In genomic region chr15:9577303-9577702, GRCm38 (mm10) we compare ENCODE assay signal across 18 mouse cellular contexts. TPM values are rescaled to one million over a fixed set of nuclear protein-coding genes. Genes with fewer than 3 reads are reported as not detected.
DNase-seq lines count a peak whose midpoint lies in the region; ATAC-seq and TF ChIP-seq lines count a peak whose summit lies in the region.
"Had no signal": no experiment of that assay in that cellular context is flagged by ENCODE, and none has a peak within 500 bp of the region (broad histone marks: within the 10 kb centered on the region; RNA-seq: fewer than 3 reads in every experiment).

No protein-coding gene starts in this region.

- TF ChIP-seq POLR2A in kidney, adult 2 months (IDR thresholded peaks at IDR 0.05; ENCODE audit: low read depth, low read length) = no peak
- no peak for TF ChIP-seq POLR2A in spleen, adult 2 months (IDR thresholded peaks at IDR 0.05; ENCODE audit: low read depth, low read length)
- no peak for TF ChIP-seq POLR2A in bone marrow, adult 2 months (IDR thresholded peaks at IDR 0.05; ENCODE audit: borderline replicate concordance, control insufficient read depth, low read depth, low read length)

- H3K4me3 ChIP-seq in kidney, adult 2 months (ENCODE audit: insufficient read depth, low read depth, low read length) = no peak overlapping the region
- no peak overlapping the region for H3K4me3 ChIP-seq in spleen, adult 2 months (ENCODE audit: extremely low read depth, insufficient read depth, insufficient read length)
- H3K4me3 ChIP-seq in bone marrow, adult 2 months (replicated peaks; ENCODE audit: control insufficient read depth, low read depth, low read length) = no peak overlapping the region
- H3K4me3 ChIP-seq: heart, embryonic 10.5 days; intestine, embryonic 15.5 days; liver, embryonic 15.5 days; midbrain, embryonic 15.5 days; neural tube, embryonic 12.5 days; stomach, embryonic 15.5 days had no signal

- H3K4me1 ChIP-seq in kidney, adult 2 months (ENCODE audit: control insufficient read depth, insufficient read depth, low read length) = peaks cover 7% of the 10 kb centered on the region; the same call in 1 of the 2 replicates
- H3K4me1 ChIP-seq in spleen, adult 2 months (ENCODE audit: control insufficient read depth, insufficient read depth, insufficient read length) = peaks cover 7% of the 10 kb centered on the region; the same call in 1 of the 2 replicates
- no peaks in the 10 kb centered on the region; the same call in 1 of the 2 replicates for H3K4me1 ChIP-seq in bone marrow, adult 2 months (ENCODE audit: control insufficient read depth, insufficient read depth, low read length)
- H3K4me1 ChIP-seq: heart, embryonic 10.5 days; intestine, embryonic 15.5 days; liver, embryonic 15.5 days; midbrain, embryonic 15.5 days; neural tube, embryonic 12.5 days; stomach, embryonic 15.5 days had no signal

- H3K36me3 ChIP-seq in kidney, adult 2 months (ENCODE audit: control insufficient read depth, insufficient read depth, low read length) = no peaks in the 10 kb centered on the region
- no peaks in the 10 kb centered on the region for H3K36me3 ChIP-seq in spleen, adult 2 months (ENCODE audit: control insufficient read depth, insufficient read depth, low read length)
- H3K36me3 ChIP-seq: heart, embryonic 10.5 days; intestine, embryonic 15.5 days; liver, embryonic 15.5 days; midbrain, embryonic 15.5 days; neural tube, embryonic 12.5 days; stomach, embryonic 15.5 days had no signal

- 0 out of 2 replicates have a peak, but pooled peaks have one; percentile 19 for TF ChIP-seq CTCF in kidney, adult 2 months (conservative IDR thresholded peaks at IDR 0.05; ENCODE audit: insufficient read depth, insufficient read length, low read depth, low read length)
- peak; percentile 21; the same call in 1 of the 2 replicates for TF ChIP-seq CTCF in spleen, adult 2 months (IDR thresholded peaks at IDR 0.05; ENCODE audit: extremely low read depth, insufficient read depth, insufficient read length, insufficient replicate concordance)
- peak; percentile 41; the same call in 1 of the 2 replicates for TF ChIP-seq CTCF in bone marrow, adult 2 months (IDR thresholded peaks at IDR 0.05; ENCODE audit: control insufficient read depth, insufficient read depth, low read length)

- DNase-seq in kidney, adult 2 months = no peak
- DNase-seq in kidney, adult 9 months = no peak
- DNase-seq in spleen, adult 2 months (ENCODE audit: low read depth in 1 of 2, low spot score in 2 of 2) = no peak
- no peak for DNase-seq in spleen, postnatal 14 days (ENCODE audit: low spot score in 2 of 2)
- DNase-seq in gastrocnemius, adult 8-10 months (ENCODE audit: low spot score in 2 of 2) = no peak
- DNase-seq: cerebellum, postnatal 10 days; heart, postnatal 36 days; lung, postnatal 4 days; right cerebral cortex, postnatal 4 days had no signal

- no peak overlapping the region for H3K27ac ChIP-seq in kidney, adult 2 months (ENCODE audit: insufficient read depth, low read depth, low read length)
- no peak overlapping the region for H3K27ac ChIP-seq in spleen, adult 2 months (ENCODE audit: insufficient read depth, low read length)
- no peak overlapping the region for H3K27ac ChIP-seq in bone marrow, adult 2 months (ENCODE audit: control insufficient read depth, insufficient read depth, low read depth, low read length, poor library complexity)
- H3K27ac ChIP-seq: heart, embryonic 10.5 days; intestine, embryonic 15.5 days; liver, embryonic 15.5 days; midbrain, embryonic 15.5 days; neural tube, embryonic 12.5 days; stomach, embryonic 15.5 days had no signal

- H3K27me3 ChIP-seq in kidney, adult 2 months (replicated peaks; ENCODE audit: control insufficient read depth, insufficient read depth, low read length) = no peaks in the 10 kb centered on the region
- H3K27me3 ChIP-seq in spleen, adult 2 months (ENCODE audit: control insufficient read depth, insufficient read depth, low read length) = no peaks in the 10 kb centered on the region
- H3K27me3 ChIP-seq: intestine, embryonic 15.5 days; liver, embryonic 15.5 days; midbrain, embryonic 15.5 days; neural tube, embryonic 12.5 days; stomach, embryonic 15.5 days had no signal

- 63% methylated on average over 4 of the region's 4 CpGs for WGBS in kidney, adult 2 months
- WGBS in spleen, adult 2 months = 31% methylated on average over 4 of the region's 4 CpGs
- 37% methylated on average over 4 of the region's 4 CpGs for WGBS in bone marrow, adult 2 months

- ATAC-seq in erythroid progenitor cell, adult 5-6 weeks (replicated peaks; ENCODE audit: low FRiP score, poor library complexity, severe bottlenecking) = no peak
- ATAC-seq: intestine, embryonic 15.5 days; midbrain, embryonic 15.5 days; Patski had no signal

RNA-seq across cellular contexts. Expression of gene Il7r, which starts 47.3 kb away (rescaled TPM):
- polyA plus RNA-seq in kidney, adult 2 months (2012; rRNA removed) = 0.04 and 0.95 TPM in 2 replicates
- polyA plus RNA-seq in spleen, adult 2 months (2012; rRNA removed) = 7.5 and 9.6 TPM in 2 replicates
- 12.1 and 14.5 TPM in 2 replicates for polyA plus RNA-seq in bone marrow, adult 2 months (2011; ENCODE audit: insufficient read depth, insufficient read length, low replicate concordance, missing spikeins)
- 15.1 and 15.5 TPM in 2 replicates for total RNA-seq in erythroid progenitor cell, adult 5-6 weeks (2015; ENCODE audit: low replicate concordance)
- total RNA-seq in erythroid progenitor cell, adult 5-6 weeks (2017; ENCODE audit: low replicate concordance) = 10.7 and 16.6 TPM in 2 replicates
- total RNA-seq in gastrocnemius, adult 8-10 months (2022) = under 1 TPM in 3 of 4 experiments, not detected in 1; 0.07 to 0.12 (median 0.11) TPM
- polyA plus RNA-seq: heart, embryonic 10.5 days; midbrain, embryonic 15.5 days; neural tube, embryonic 12.5 days; Patski had no signal
